Mouse (Mus musculus) forebrain, postnatal 0 days (tissue): ENCODE data around the gene Hist1h1b. TPM values are rescaled to one million over a fixed set of nuclear protein-coding genes. Genes with fewer than 3 reads are reported as not detected.
"Not testable (repeated sequence)": the region's sequence is repeated elsewhere in the genome, so short reads cannot be mapped to it uniquely, and the experiment has no call there.

Experiments used
- ATAC-seq: fragments of 200-750 bp; cut with Nextera tagmentation; 2 replicates; pipeline ENCODE4 v1.8.0; 2017; ENCODE audit warnings: mild to moderate bottlenecking, moderate library complexity
- DNase-seq: peaks from one replicate; pipeline ENCODE4 v3.0.0-alpha.2; 2015
- H3K27ac ChIP-seq: fragments of 300-500 bp; sonication (generic); 2 replicates; pipeline ENCODE4 v1.5.1; 2014; ENCODE audit warnings: low read depth, mild to moderate bottlenecking, antibody characterized with exemption, low read length, moderate library complexity, mixed read lengths
- H3K27me3 ChIP-seq: fragments of 300-500 bp; sonication (generic); 2 replicates; pipeline ENCODE4 v1.6.1; 2014; ENCODE audit warnings: mild to moderate bottlenecking, low read length, mixed read lengths; ENCODE audit not compliant: insufficient read depth
- H3K36me3 ChIP-seq: fragments of 300-500 bp; sonication (generic); 2 replicates; pipeline ENCODE4 v1.6.1; 2014; ENCODE audit warnings: mild to moderate bottlenecking, moderate library complexity; ENCODE audit not compliant: insufficient read depth
- H3K4me1 ChIP-seq: fragments of 300-500 bp; sonication (generic); 2 replicates; pipeline ENCODE4 v1.6.1; 2014; ENCODE audit warnings: antibody characterized with exemption; ENCODE audit not compliant: insufficient read depth
- H3K4me2 ChIP-seq: fragments of 300-500 bp; sonication (generic); 2 replicates; pipeline ENCODE4 v1.6.1; 2014; ENCODE audit warnings: low read depth, mild to moderate bottlenecking, moderate library complexity
- H3K4me3 ChIP-seq: fragments of 300-500 bp; sonication (generic); 2 replicates; pipeline ENCODE4 v1.5.1; 2014; ENCODE audit warnings: low read depth, low read length, mixed read lengths
- H3K9ac ChIP-seq: fragments of 300-500 bp; sonication (generic); 2 replicates; pipeline ENCODE4 v1.6.1; 2014; ENCODE audit warnings: mild to moderate bottlenecking
- H3K9me3 ChIP-seq: fragments of 300-500 bp; sonication (generic); 2 replicates; pipeline ENCODE4 v1.6.1; 2016; ENCODE audit warnings: low read length
- CTCF ChIP-seq: sonication (generic); IDR thresholded peaks from 2 replicates; pipeline ENCODE4 v1.5.1; 2016; ENCODE audit warnings: antibody characterized with exemption, control low read depth, low read depth
- WGBS: fragments of 180-500 bp; shearing (Covaris S2); extraction: QIAGEN DNeasy Blood & Tissue Kit; methylation state at CpG from one replicate; pipeline ENCODE4 v1.1.7; 2014; 5-methylcytosine and 5-hydroxymethylcytosine counted together
- polyA plus RNA-seq: library from polyadenylated mRNA; unstranded; fragments of >200 nt; fragmentation: Nextera tagmentation; extraction: Ambion mirVana; gene quantifications from 2 replicates; pipeline ENCODE4 v1.2.1, GENCODE M21; 2015
- total RNA-seq: library from RNA; depleted of rRNA; stranded (reverse); fragments of >200 nt; gene quantifications from 2 replicates; pipeline ENCODE4 v1.2.3, GENCODE M21; 2014

The Hist1h1b gene
- total and polyA plus RNA-seq, 2 experiments from 2014 or later = 4.0 to 182 TPM

- Histone ChIP-seq H3K27ac (no peak overlapping the region), H3K9ac (no peak overlapping the region)
- TF ChIP-seq CTCF = no peak
These were observed 28.6 kb downstream of the Hist1h1b start for GRCm38 (mm10) chr13:21751827-21752226.

GRCm38 (mm10) chr13:21751417-21751816 is 29.0 kb downstream of the Hist1h1b start:
- Histone ChIP-seq H3K9me3 (no peaks in the 10 kb centered on the region), H3K9ac (no peak overlapping the region), H3K27me3 (no peaks in the 10 kb centered on the region), H3K27ac (no peak overlapping the region), H3K36me3 (no peaks in the 10 kb centered on the region), H3K4me2 (no peak overlapping the region), H3K4me3 (no peak overlapping the region), H3K4me1 (peaks cover 18% of the 10 kb centered on the region)
- ATAC-seq (no peak), DNase-seq (no peak)
- no peak for TF ChIP-seq CTCF

More at GRCm38 (mm10) chr13:21751827-21752226, 28.6 kb downstream of the Hist1h1b start:
- Histone ChIP-seq H3K36me3 (no peaks in the 10 kb centered on the region), H3K4me3 (no peak overlapping the region), H3K27me3 (no peaks in the 10 kb centered on the region), H3K4me2 (no peak overlapping the region), H3K9me3 (no peaks in the 10 kb centered on the region), H3K4me1 (peaks cover 18% of the 10 kb centered on the region)
- WGBS = 77% methylated on average over 3 of the region's 3 CpGs
- ATAC-seq (no peak), DNase-seq (no peak)

- Histone ChIP-seq H3K27ac (peak within 1 kb of the TSS; percentile 71), H3K4me2 (peak within 1 kb of the TSS; percentile 72), H3K4me1 (peaks cover 18% of the 10 kb centered on the region), H3K4me3 (peak within 1 kb of the TSS; percentile 55), H3K9ac (peak within 1 kb of the TSS; percentile 64)
- not testable (repeated sequence) for H3K36me3 ChIP-seq, H3K9me3 ChIP-seq, H3K27me3 ChIP-seq
- WGBS = under 1% methylated on average over 42 of the region's 56 CpGs
- peak; percentile 81 for ATAC-seq
- DNase-seq = peak; percentile 95
These were observed 30.0 kb downstream of the Hist1h1b start, which contains the start of gene Hist1h4k for GRCm38 (mm10) chr13:21750159-21751017. TSS of gene Hist1h4k (minus strand) at chr13:21750505.

DNA sequence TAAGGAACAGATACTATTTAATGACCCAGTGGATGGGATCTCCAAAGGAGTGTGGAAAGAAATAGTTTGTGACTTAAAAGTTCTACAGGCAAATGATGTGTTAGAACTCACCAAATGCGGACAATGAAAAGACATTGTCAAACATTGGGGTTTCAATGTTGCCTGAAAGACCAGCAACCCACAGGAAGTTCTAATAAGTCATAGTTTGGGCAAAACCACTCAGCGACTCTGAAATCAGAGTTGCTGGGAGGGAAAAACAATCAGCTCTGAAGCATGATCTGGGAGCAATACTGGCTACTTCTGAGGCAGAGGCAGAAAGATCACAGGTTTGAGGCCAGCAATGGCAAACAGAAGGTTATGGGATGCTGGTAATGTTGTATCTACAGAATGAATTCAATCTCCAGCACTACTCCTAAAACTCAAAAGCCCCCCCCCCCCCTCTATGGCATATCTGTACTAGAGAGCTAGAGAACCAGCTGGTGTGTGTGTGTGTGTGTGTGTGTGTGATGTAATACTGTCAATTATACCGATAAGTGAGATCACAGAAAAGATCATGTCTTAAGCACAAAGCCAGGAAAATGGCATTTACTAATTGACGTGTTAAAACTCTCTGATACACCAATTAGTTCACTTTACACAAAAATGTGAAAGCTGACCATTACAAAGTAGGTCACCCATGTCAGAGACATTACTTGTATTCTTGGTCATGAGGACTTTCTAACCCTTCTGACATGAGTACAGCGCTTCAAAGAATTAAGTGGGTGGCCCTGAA is 30.9 kb downstream of the Hist1h1b start:
- WGBS = 3% methylated on average over 5 of the region's 5 CpGs
- ATAC-seq = no peak
- H3K4me1 ChIP-seq = peaks cover 18% of the 10 kb centered on the region
- no peaks in the 10 kb centered on the region for H3K9me3 ChIP-seq
- peak overlapping the region; percentile 72 for H3K4me2 ChIP-seq
- no peak for TF ChIP-seq CTCF
- no peaks in the 10 kb centered on the region for H3K36me3 ChIP-seq
- H3K27ac ChIP-seq = peak overlapping the region; percentile 71
- H3K4me3 ChIP-seq = peak overlapping the region; percentile 55
- DNase-seq = peak; percentile 51
- H3K27me3 ChIP-seq = no peaks in the 10 kb centered on the region
- peak overlapping the region; percentile 64 for H3K9ac ChIP-seq

DNA sequence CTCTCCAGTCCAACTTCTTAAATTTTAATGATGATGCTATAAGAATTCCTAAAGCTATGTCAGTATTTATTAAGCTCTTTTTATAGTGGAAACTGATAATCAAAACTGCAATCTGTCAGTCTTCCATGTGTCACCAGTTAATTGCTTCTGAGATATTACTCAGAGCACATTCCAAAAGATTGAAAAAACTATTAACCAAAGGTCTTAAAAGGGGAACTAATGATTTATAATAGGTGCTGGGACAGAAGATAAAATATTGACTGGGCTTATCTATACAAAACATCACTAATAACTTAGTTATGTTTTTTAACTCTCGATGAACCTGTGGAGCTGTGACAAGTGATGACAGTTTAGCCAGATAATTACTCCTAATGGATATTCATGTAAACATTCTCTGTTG is 35.4 kb downstream of the Hist1h1b start:
- Histone ChIP-seq H3K4me1 (peaks cover 13% of the 10 kb centered on the region), H3K4me2 (no peak overlapping the region), H3K4me3 (no peak overlapping the region), H3K27me3 (no peaks in the 10 kb centered on the region), H3K9me3 (no peaks in the 10 kb centered on the region), H3K9ac (no peak overlapping the region), H3K36me3 (no peaks in the 10 kb centered on the region), H3K27ac (no peak overlapping the region)
- WGBS = 90% methylated on average over 1 of the region's 1 CpGs
- DNase-seq (no peak), ATAC-seq (no peak)
- no peak for TF ChIP-seq CTCF

DNA sequence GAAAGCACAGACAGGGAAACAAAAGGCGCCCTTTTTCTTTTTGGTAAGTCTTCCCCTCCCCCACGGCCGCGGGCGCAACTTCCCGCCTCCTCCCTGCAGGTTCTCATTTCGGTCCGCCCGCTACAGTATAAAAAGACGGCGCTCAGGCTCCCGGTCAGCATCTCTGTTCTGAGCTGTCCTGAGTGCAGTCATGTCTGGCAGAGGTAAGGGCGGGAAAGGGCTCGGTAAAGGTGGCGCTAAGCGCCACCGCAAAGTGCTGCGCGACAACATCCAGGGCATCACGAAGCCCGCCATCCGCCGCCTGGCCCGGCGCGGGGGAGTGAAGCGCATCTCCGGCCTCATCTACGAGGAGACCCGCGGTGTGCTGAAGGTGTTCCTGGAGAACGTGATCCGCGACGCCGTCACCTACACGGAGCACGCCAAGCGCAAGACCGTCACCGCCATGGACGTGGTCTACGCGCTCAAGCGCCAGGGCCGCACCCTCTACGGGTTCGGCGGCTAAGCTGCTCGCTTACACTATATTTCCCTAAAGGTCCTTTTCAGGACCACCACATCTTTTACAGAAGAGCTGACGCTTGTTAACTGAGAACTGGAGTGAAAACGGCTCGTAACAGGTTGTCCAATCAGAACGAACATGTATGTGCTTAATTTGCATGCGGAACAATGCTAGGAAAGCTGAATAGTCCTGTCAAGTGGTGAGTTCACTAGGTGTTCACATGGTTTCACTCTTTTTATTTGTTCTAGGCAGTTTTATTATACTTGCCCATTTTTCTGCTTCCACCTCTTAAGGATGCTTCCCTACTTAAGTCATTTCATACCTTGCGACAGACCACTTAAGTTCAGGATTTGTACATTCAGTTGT is 45.3 kb downstream of the Hist1h1b start, which contains the start of gene Hist1h4j:
Gene Hist1h4j (plus strand): TSS at position 159 of the 862 bp plus-strand sequence.
- ATAC-seq = peak; percentile 87
- not testable (repeated sequence) for H3K4me1 ChIP-seq, H3K9me3 ChIP-seq, H3K27me3 ChIP-seq, H3K36me3 ChIP-seq
- peak within 1 kb of the TSS; percentile 64 for H3K9ac ChIP-seq
- peak within 1 kb of the TSS; percentile 49 for H3K4me3 ChIP-seq
- peak within 1 kb of the TSS; percentile 94 for H3K27ac ChIP-seq
- H3K4me2 ChIP-seq = peak within 1 kb of the TSS; percentile 69
- peak; percentile 94 for DNase-seq
- WGBS = under 1% methylated on average over 41 of the region's 56 CpGs
